Mouse (Mus musculus): ENCODE data around the gene Rab44. TPM values are rescaled to one million over a fixed set of nuclear protein-coding genes. Genes with fewer than 3 reads are reported as not detected.
A peak's percentile ranks its signal among the peaks of the same experiment; 100 is the strongest.

The Rab44 gene
- polyA plus RNA-seq, 1 experiment = 0.23 TPM

- no peak for TF ChIP-seq POLR2A (IDR thresholded peaks at IDR 0.05; ENCODE audit: borderline replicate concordance, extremely low read depth, insufficient read depth, insufficient read length, poor library complexity, severe bottlenecking)
- TF ChIP-seq CTCF (IDR thresholded peaks at IDR 0.05; ENCODE audit: borderline replicate concordance, extremely low read depth, insufficient read depth, insufficient read length) = no peak
- DNase-seq (ENCODE audit: low read depth) = no peak
Observed at GRCm38 (mm10) chr17:29185376-29186046, 71.6 kb downstream of the Rab44 start.

- no peak for TF ChIP-seq POLR2A (IDR thresholded peaks at IDR 0.05; ENCODE audit: borderline replicate concordance, extremely low read depth, insufficient read depth, insufficient read length, poor library complexity, severe bottlenecking)
- TF ChIP-seq CTCF (IDR thresholded peaks at IDR 0.05; ENCODE audit: borderline replicate concordance, extremely low read depth, insufficient read depth, insufficient read length) = no peak
- peak; percentile 51 for DNase-seq (ENCODE audit: low read depth)
Observed at GRCm38 (mm10) chr17:29186989-29187859, 73.3 kb downstream of the Rab44 start.

GRCm38 (mm10) chr17:29188989-29189388 is 75.0 kb downstream of the Rab44 start:
- peak; percentile 41 for DNase-seq (ENCODE audit: low read depth)

GRCm38 (mm10) chr17:29195579-29195978 is 81.6 kb downstream of the Rab44 start:
- no peak for TF ChIP-seq CTCF (IDR thresholded peaks at IDR 0.05; ENCODE audit: borderline replicate concordance, extremely low read depth, insufficient read depth, insufficient read length)
- TF ChIP-seq POLR2A (IDR thresholded peaks at IDR 0.05; ENCODE audit: borderline replicate concordance, extremely low read depth, insufficient read depth, insufficient read length, poor library complexity, severe bottlenecking) = no peak
- DNase-seq (ENCODE audit: low read depth) = no peak

More at GRCm38 (mm10) chr17:29188989-29189388, 75.0 kb downstream of the Rab44 start:
- TF ChIP-seq POLR2A (IDR thresholded peaks at IDR 0.05; ENCODE audit: borderline replicate concordance, extremely low read depth, insufficient read depth, insufficient read length, poor library complexity, severe bottlenecking) = no peak
- no peak for TF ChIP-seq CTCF (IDR thresholded peaks at IDR 0.05; ENCODE audit: borderline replicate concordance, extremely low read depth, insufficient read depth, insufficient read length)

Other genes with a start within 250 kb of the Rab44 start
- gene 4930539E08Rik, start 198.8 kb upstream of the Rab44 start, polyA plus RNA-seq (2012; rRNA removed) = 0.69 and 0.98 TPM in 2 replicates
- gene Pxt1, start 170.3 kb upstream of the Rab44 start, polyA plus RNA-seq (2012; rRNA removed) = not detected in 2 replicates
- 73.1 and 75.8 TPM in 2 replicates for gene Kctd20, start 162.2 kb upstream of the Rab44 start, polyA plus RNA-seq (2012; rRNA removed)
- gene Stk38, start 106.2 kb upstream of the Rab44 start, polyA plus RNA-seq (2012; rRNA removed) = 107 and 125 TPM in 2 replicates
- 330 and 391 TPM in 2 replicates for gene Srsf3, start 81.5 kb upstream of the Rab44 start, polyA plus RNA-seq (2012; rRNA removed)
- gene Cdkn1a, start 23.2 kb upstream of the Rab44 start, polyA plus RNA-seq (2012; rRNA removed) = 23.9 and 28.9 TPM in 2 replicates
- gene Cpne5, start 124.0 kb downstream of the Rab44 start, polyA plus RNA-seq (2012; rRNA removed) = 29.4 and 37.8 TPM in 2 replicates
- gene Ppil1, start 150.0 kb downstream of the Rab44 start, polyA plus RNA-seq (2012; rRNA removed) = 66.6 and 73.3 TPM in 2 replicates
- gene BC004004, start 154.6 kb downstream of the Rab44 start, polyA plus RNA-seq (2012; rRNA removed) = 80.8 and 84.9 TPM in 2 replicates
- 2.9 and 3.6 TPM in 2 replicates for gene Pi16, start 203.5 kb downstream of the Rab44 start, polyA plus RNA-seq (2012; rRNA removed)
- 698 and 767 TPM in 2 replicates for gene Mtch1, start 233.8 kb downstream of the Rab44 start, polyA plus RNA-seq (2012; rRNA removed)
- 6.1 and 6.4 TPM in 2 replicates for gene Fgd2, start 246.8 kb downstream of the Rab44 start, polyA plus RNA-seq (2012; rRNA removed)